Mouse (Mus musculus): ENCODE data around the gene Gm21970.
"Not testable (repeated sequence)": the region's sequence is repeated elsewhere in the genome, so short reads cannot be mapped to it uniquely, and the experiment has no call there.

The Gm21970 gene

GRCm38 (mm10) chr16:91438599-91438998, 47.1 kb downstream of the Gm21970 start:
- in situ Hi-C loops (cut with MseI, MboI) = not testable (repeated sequence)

GRCm38 (mm10) chr16:91441366-91441765, 49.8 kb downstream of the Gm21970 start:
- in situ Hi-C loops (cut with MseI, MboI) = no loop called here

GRCm38 (mm10) chr16:91441811-91442240, 50.3 kb downstream of the Gm21970 start:
- in situ Hi-C loops (cut with MseI, MboI) = no loop called here

GRCm38 (mm10) chr16:91442446-91442845, 50.9 kb downstream of the Gm21970 start:
- in situ Hi-C loops (cut with MseI, MboI) = no loop called here

- in situ Hi-C loops (cut with MseI, MboI) = no loop called here
These were observed 51.7 kb downstream of the Gm21970 start for GRCm38 (mm10) chr16:91443211-91443611.

GRCm38 (mm10) chr16:91444847-91445246, 53.3 kb downstream of the Gm21970 start:
- in situ Hi-C loops (cut with MseI, MboI) = no loop called here

- in situ Hi-C loops (cut with MseI, MboI) = no loop called here
These were observed 54.0 kb downstream of the Gm21970 start for GRCm38 (mm10) chr16:91445566-91445965.

- in situ Hi-C loops (cut with MseI, MboI) = no loop called here
These were observed 55.4 kb downstream of the Gm21970 start for GRCm38 (mm10) chr16:91446778-91447511.

GRCm38 (mm10) chr16:91447512-91447900, 56.0 kb downstream of the Gm21970 start:
- in situ Hi-C loops (cut with MseI, MboI) = no loop called here

GRCm38 (mm10) chr16:91448088-91448487, 56.6 kb downstream of the Gm21970 start:
- in situ Hi-C loops (cut with MseI, MboI) = no loop called here

- in situ Hi-C loops (cut with MseI, MboI) = no loop called here
These were observed 57.4 kb downstream of the Gm21970 start for GRCm38 (mm10) chr16:91448895-91449294.

GRCm38 (mm10) chr16:91450137-91451064, 58.9 kb downstream of the Gm21970 start:
- in situ Hi-C loops (cut with MseI, MboI) = no loop called here

GRCm38 (mm10) chr16:91451949-91452348, 60.4 kb downstream of the Gm21970 start:
- in situ Hi-C loops (cut with MseI, MboI) = no loop called here

GRCm38 (mm10) chr16:91452363-91452896, 60.9 kb downstream of the Gm21970 start:
- in situ Hi-C loops (cut with MseI, MboI) = no loop called here

GRCm38 (mm10) chr16:91455868-91456267, 64.3 kb downstream of the Gm21970 start:
- in situ Hi-C loops (cut with MseI, MboI) = no loop called here

- in situ Hi-C loops (cut with MseI, MboI) = no loop called here
These were observed 66.8 kb downstream of the Gm21970 start for GRCm38 (mm10) chr16:91458301-91458746.

- in situ Hi-C loops (cut with MseI, MboI) = no loop called here
These were observed 67.5 kb downstream of the Gm21970 start for GRCm38 (mm10) chr16:91458976-91459375.

GRCm38 (mm10) chr16:91459396-91459795, 67.9 kb downstream of the Gm21970 start:
- in situ Hi-C loops (cut with MseI, MboI) = no loop called here

- in situ Hi-C loops (cut with MseI, MboI) = no loop called here
These were observed 68.4 kb downstream of the Gm21970 start for GRCm38 (mm10) chr16:91459841-91460370.

- in situ Hi-C loops (cut with MseI, MboI) = no loop called here
These were observed 69.6 kb downstream of the Gm21970 start for GRCm38 (mm10) chr16:91461066-91461638.

GRCm38 (mm10) chr16:91461773-91462181, 70.3 kb downstream of the Gm21970 start:
- in situ Hi-C loops (cut with MseI, MboI) = no loop called here

- in situ Hi-C loops (cut with MseI, MboI) = no loop called here
These were observed 71.1 kb downstream of the Gm21970 start for GRCm38 (mm10) chr16:91462644-91463043.
